ENCODE assay signal across 9 mouse cellular contexts in genomic region chr2:148043976-148044876, GRCm38 (mm10). TPM values are rescaled to one million over a fixed set of nuclear protein-coding genes. Genes with fewer than 3 reads are reported as not detected.
A peak's percentile ranks its signal among the peaks of the same experiment; 100 is the strongest.
DNase-seq lines count a peak whose midpoint lies in the region; ATAC-seq and TF ChIP-seq lines count a peak whose summit lies in the region.
"Had no signal": no experiment of that assay in that cellular context is flagged by ENCODE, and none has a peak within 500 bp of the region (broad histone marks: within the 10 kb centered on the region; RNA-seq: fewer than 3 reads in every experiment).

No protein-coding gene starts in this region.

- no peak overlapping the region for H3K27ac ChIP-seq in forebrain, embryonic 12.5 days
- H3K27ac ChIP-seq in forebrain, embryonic 14.5 days (ENCODE audit: low read depth, low read length) = no peak overlapping the region
- peak overlapping the region; percentile 58; the same call in 1 of the 2 replicates for H3K27ac ChIP-seq in hindbrain, embryonic 13.5 days
- H3K27ac ChIP-seq in midbrain, embryonic 12.5 days (replicated peaks) = peak overlapping the region; percentile 77
- no peak overlapping the region for H3K27ac ChIP-seq in left cerebral cortex, adult 2 months

- no peak overlapping the region for H3K4me2 ChIP-seq in forebrain, embryonic 12.5 days
- no peak overlapping the region for H3K4me2 ChIP-seq in forebrain, embryonic 14.5 days (ENCODE audit: low read length)
- H3K4me2 ChIP-seq in hindbrain, embryonic 13.5 days = peak overlapping the region; percentile 17; the same call in 1 of the 2 replicates
- H3K4me2 ChIP-seq in midbrain, embryonic 12.5 days (replicated peaks) = peak overlapping the region; percentile 44

- H3K27me3 ChIP-seq in forebrain, embryonic 12.5 days = peaks cover 99% of the 10 kb centered on the region
- peaks cover 95% of the 10 kb centered on the region for H3K27me3 ChIP-seq in forebrain, embryonic 14.5 days (replicated peaks; ENCODE audit: control insufficient read depth, insufficient read depth, low read length)
- H3K27me3 ChIP-seq in E14TG2a.4 (ENCODE audit: insufficient read depth, low read length) = peaks cover 95% of the 10 kb centered on the region
- peaks cover 100% of the 10 kb centered on the region for H3K27me3 ChIP-seq in hindbrain, embryonic 13.5 days
- H3K27me3 ChIP-seq in midbrain, embryonic 12.5 days = peaks cover 99% of the 10 kb centered on the region

- peaks cover 34% of the 10 kb centered on the region for H3K4me1 ChIP-seq in forebrain, embryonic 12.5 days
- H3K4me1 ChIP-seq in forebrain, embryonic 14.5 days (ENCODE audit: control insufficient read depth, insufficient read depth, low read length) = no peaks in the 10 kb centered on the region
- H3K4me1 ChIP-seq in E14TG2a.4 (replicated peaks; ENCODE audit: low read depth, low read length) = peaks cover 62% of the 10 kb centered on the region
- H3K4me1 ChIP-seq in hindbrain, embryonic 13.5 days (replicated peaks) = peaks cover 7% of the 10 kb centered on the region
- peaks cover 9% of the 10 kb centered on the region; the same call in 1 of the 2 replicates for H3K4me1 ChIP-seq in midbrain, embryonic 12.5 days

- WGBS in forebrain, embryonic 12.5 days = under 1% methylated on average over 70 of the region's 71 CpGs
- WGBS in forebrain, embryonic 14.5 days = under 1% methylated on average over 71 of the region's 71 CpGs
- WGBS in hindbrain, embryonic 13.5 days = 1% methylated on average over 71 of the region's 71 CpGs
- 1% methylated on average over 70 of the region's 71 CpGs for WGBS in midbrain, embryonic 12.5 days

- DNase-seq in forebrain, embryonic 14.5 days (ENCODE audit: low spot score) = no peak
- DNase-seq in left cerebral cortex, adult 2 months (ENCODE audit: extremely low spot score in 1 of 2, low spot score in 2 of 2) = no peak
- DNase-seq in thymus, postnatal 10 days (ENCODE audit: low spot score in 2 of 2) = no peak
- DNase-seq in layer of hippocampus, adult 18-20 months (ENCODE audit: low spot score in 2 of 2) = no peak

- H3K9ac ChIP-seq in forebrain, embryonic 12.5 days = no peak overlapping the region
- no peak overlapping the region for H3K9ac ChIP-seq in forebrain, embryonic 14.5 days (ENCODE audit: low read length)
- H3K9ac ChIP-seq in hindbrain, embryonic 13.5 days = peak overlapping the region; percentile 19; the same call in 1 of the 2 replicates
- peak overlapping the region; percentile 51 for H3K9ac ChIP-seq in midbrain, embryonic 12.5 days (replicated peaks)

- no peak for TF ChIP-seq CTCF in E14TG2a.4 (conservative IDR thresholded peaks at IDR 0.05; ENCODE audit: low read length)
- TF ChIP-seq CTCF in left cerebral cortex, adult 2 months (IDR thresholded peaks at IDR 0.05) = no peak

- no peaks in the 10 kb centered on the region for H3K36me3 ChIP-seq in forebrain, embryonic 12.5 days (replicated peaks)
- no peaks in the 10 kb centered on the region for H3K36me3 ChIP-seq in forebrain, embryonic 14.5 days (ENCODE audit: control insufficient read depth, insufficient read depth, low read length)
- H3K36me3 ChIP-seq in E14TG2a.4 (ENCODE audit: insufficient read depth, low read length) = no peaks in the 10 kb centered on the region
- no peaks in the 10 kb centered on the region for H3K36me3 ChIP-seq in hindbrain, embryonic 13.5 days
- no peaks in the 10 kb centered on the region for H3K36me3 ChIP-seq in midbrain, embryonic 12.5 days

- peak overlapping the region; percentile 15 for H3K4me3 ChIP-seq in forebrain, embryonic 12.5 days (replicated peaks)
- no peak overlapping the region for H3K4me3 ChIP-seq in forebrain, embryonic 14.5 days (ENCODE audit: low read depth, low read length)
- H3K4me3 ChIP-seq in E14TG2a.4 (replicated peaks; ENCODE audit: low read length) = peak overlapping the region; percentile 52
- H3K4me3 ChIP-seq in hindbrain, embryonic 13.5 days = peak overlapping the region; percentile 27
- H3K4me3 ChIP-seq in midbrain, embryonic 12.5 days = peak overlapping the region; percentile 39
- no peak overlapping the region for H3K4me3 ChIP-seq in left cerebral cortex, adult 2 months

- H3K9me3 ChIP-seq in forebrain, embryonic 12.5 days = no peaks in the 10 kb centered on the region
- H3K9me3 ChIP-seq in forebrain, embryonic 14.5 days (replicated peaks; ENCODE audit: control insufficient read depth, low read length) = no peaks in the 10 kb centered on the region
- no peaks in the 10 kb centered on the region for H3K9me3 ChIP-seq in E14TG2a.4 (ENCODE audit: low read length)
- H3K9me3 ChIP-seq in hindbrain, embryonic 13.5 days = no peaks in the 10 kb centered on the region
- no peaks in the 10 kb centered on the region for H3K9me3 ChIP-seq in midbrain, embryonic 12.5 days

- ATAC-seq in forebrain, embryonic 12.5 days (ENCODE audit: low FRiP score) = no peak
- ATAC-seq in forebrain, embryonic 14.5 days = no peak
- no peak for ATAC-seq in hindbrain, embryonic 13.5 days (ENCODE audit: low FRiP score)
- no peak for ATAC-seq in midbrain, embryonic 12.5 days (ENCODE audit: low FRiP score, low read depth)

- intact Hi-C loops in left cerebral cortex, adult 2 months (cut with DNase I) = loop anchor here (5.0 kb wide), 1 partner anchor 672 kb away; no protein-coding TSS in a partner anchor

RNA-seq across cellular contexts. Expression of gene Foxa2, which starts 2.5 kb away (rescaled TPM):
- 0.28 and 0.66 TPM in 2 replicates for polyA plus RNA-seq in forebrain, embryonic 12.5 days (2016; fragmentation: Nextera tagmentation; extraction: Ambion mirVana)
- 0.13 and 0.38 TPM in 2 replicates for polyA plus RNA-seq in forebrain, embryonic 14.5 days (2014; fragmentation: Nextera tagmentation; extraction: Ambion mirVana)
- 1.7 and 2.1 TPM in 2 replicates for polyA plus RNA-seq in hindbrain, embryonic 13.5 days (2015; fragmentation: Nextera tagmentation; extraction: Ambion mirVana)
- polyA plus RNA-seq in midbrain, embryonic 12.5 days (2016; fragmentation: Nextera tagmentation; extraction: Ambion mirVana) = 6.7 and 14.0 TPM in 2 replicates
- total RNA-seq in left cerebral cortex, adult 2 months (2021) = not detected
- total RNA-seq in layer of hippocampus, adult 18-20 months (2021) = not detected
- polyA plus RNA-seq: gonadal fat pad, adult 2 months had no signal

Comparison
In these comparisons a context has a peak if more than half of its experiments do, and no peak if none do; other contexts are left out.
1. H3K4me3 ChIP-seq: peak in forebrain, embryonic 12.5 days (single experiment), E14TG2a.4 (single experiment), hindbrain, embryonic 13.5 days (single experiment) and midbrain, embryonic 12.5 days (single experiment); none in forebrain, embryonic 14.5 days (single experiment) and left cerebral cortex, adult 2 months (single experiment).
2. H3K27ac ChIP-seq: peak in hindbrain, embryonic 13.5 days (single experiment) and midbrain, embryonic 12.5 days (single experiment); none in forebrain, embryonic 12.5 days (single experiment), forebrain, embryonic 14.5 days (single experiment) and left cerebral cortex, adult 2 months (single experiment).
3. H3K4me2 ChIP-seq: peak in hindbrain, embryonic 13.5 days (single experiment) and midbrain, embryonic 12.5 days (single experiment); none in forebrain, embryonic 12.5 days (single experiment) and forebrain, embryonic 14.5 days (single experiment).
4. H3K9ac ChIP-seq: peak in hindbrain, embryonic 13.5 days (single experiment) and midbrain, embryonic 12.5 days (single experiment); none in forebrain, embryonic 12.5 days (single experiment) and forebrain, embryonic 14.5 days (single experiment).